Mouse (Mus musculus): ENCODE data around the gene Fcgrt.

GRCm38 (mm10) chr7:45103652-45104180 lies at the start of gene Fcgrt:
- TF ChIP-seq CTCF (IDR thresholded peaks at IDR 0.05) (0 out of 2 replicates have a peak, but pooled peaks have one; percentile 17), EP300 (IDR thresholded peaks at IDR 0.05) (peak; percentile 54; the same call in 1 of the 2 replicates)
